Mouse (Mus musculus) heart, embryonic 12.5 days (tissue): ENCODE measurements around the gene Med9. TPM values are rescaled to one million over a fixed set of nuclear protein-coding genes. Genes with fewer than 3 reads are reported as not detected.

Experiments
- ATAC-seq: fragments of 200-750 bp; cut with Nextera tagmentation; 2 replicates; pipeline ENCODE4 v1.8.0; 2017; ENCODE audit warnings: moderate TSS enrichment, moderate library complexity; ENCODE audit not compliant: insufficient number of reproducible peaks, low FRiP score
- H3K27ac ChIP-seq: fragments of 300-500 bp; sonication (generic); 2 replicates; pipeline ENCODE4 v1.5.1; 2016; ENCODE audit warnings: mild to moderate bottlenecking, moderate library complexity; ENCODE audit not compliant: poor library complexity, severe bottlenecking
- H3K27me3 ChIP-seq: fragments of 300-500 bp; sonication (generic); replicated peaks from 2 replicates; pipeline ENCODE4 v1.6.1; 2016; ENCODE audit warnings: mild to moderate bottlenecking, moderate library complexity
- H3K36me3 ChIP-seq: fragments of 300-500 bp; sonication (generic); 2 replicates; pipeline ENCODE4 v1.6.1; 2016; ENCODE audit warnings: mild to moderate bottlenecking, moderate library complexity
- H3K4me1 ChIP-seq: fragments of 300-500 bp; sonication (generic); replicated peaks from 2 replicates; pipeline ENCODE4 v1.6.1; 2016; ENCODE audit warnings: mild to moderate bottlenecking
- H3K4me2 ChIP-seq: fragments of 300-500 bp; sonication (generic); 2 replicates; pipeline ENCODE4 v1.6.1; 2016; ENCODE audit warnings: mild to moderate bottlenecking, moderate library complexity
- H3K4me3 ChIP-seq: fragments of 300-500 bp; sonication (generic); 2 replicates; pipeline ENCODE4 v1.5.1; 2016; ENCODE audit warnings: mild to moderate bottlenecking
- H3K9ac ChIP-seq: fragments of 300-500 bp; sonication (generic); 2 replicates; pipeline ENCODE4 v1.6.1; 2016; ENCODE audit warnings: mild to moderate bottlenecking, moderate library complexity
- H3K9me3 ChIP-seq: fragments of 300-500 bp; sonication (generic); replicated peaks from 2 replicates; pipeline ENCODE4 v1.6.1; 2016; ENCODE audit warnings: mild to moderate bottlenecking, moderate library complexity
- WGBS: fragments of 180-500 bp; shearing (Covaris S2); methylation state at CpG from one replicate; pipeline ENCODE4 v1.1.7; 2016; 5-methylcytosine and 5-hydroxymethylcytosine counted together
- polyA plus RNA-seq: library from polyadenylated mRNA; unstranded; fragments of >200 nt; fragmentation: Nextera tagmentation; extraction: Ambion mirVana; gene quantifications from 2 replicates; pipeline ENCODE4 v1.2.1, GENCODE M21; 2016

The Med9 gene
- polyA plus RNA-seq, 1 experiment from 2014 or later, result 46.5 TPM

DNA sequence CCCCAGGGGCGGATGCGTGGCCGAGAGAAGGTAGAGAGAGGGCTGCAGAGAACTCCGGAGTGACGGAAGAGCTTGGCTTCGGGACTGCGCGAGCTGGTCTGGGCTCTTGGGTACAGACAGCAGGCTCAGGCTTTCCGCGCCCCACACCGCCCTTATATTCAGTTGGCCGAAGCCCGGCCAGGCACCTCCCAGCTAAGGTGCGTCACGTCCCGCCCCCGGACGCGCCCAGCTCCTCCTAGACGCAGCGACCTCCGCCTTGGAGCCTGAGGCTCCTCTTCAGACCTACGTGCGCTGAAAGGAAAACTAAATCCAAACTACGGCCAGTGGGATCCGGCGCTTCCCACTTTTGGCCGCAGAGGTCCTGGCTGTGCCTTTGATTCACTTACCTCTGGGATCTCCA is 16.8 kb downstream of the Med9 start, which contains the start of gene Rasd1:
Rasd1 (minus strand) TSS at position 127 of the 400 bp plus-strand sequence.
- Histone ChIP-seq H3K4me1 (peaks cover 62% of the 10 kb centered on the region), H3K4me2 (peak within 1 kb of the TSS; percentile 97), H3K4me3 (peak within 1 kb of the TSS; percentile 63), H3K27me3 (no peaks in the 10 kb centered on the region), H3K9ac (peak within 1 kb of the TSS; percentile 81), H3K27ac (peak within 1 kb of the TSS; percentile 82), H3K9me3 (no peaks in the 10 kb centered on the region), H3K36me3 (peaks cover 21% of the 10 kb centered on the region)
- WGBS, result under 1% methylated on average over 28 of the region's 28 CpGs
- ATAC-seq, result peak; percentile 83

DNA sequence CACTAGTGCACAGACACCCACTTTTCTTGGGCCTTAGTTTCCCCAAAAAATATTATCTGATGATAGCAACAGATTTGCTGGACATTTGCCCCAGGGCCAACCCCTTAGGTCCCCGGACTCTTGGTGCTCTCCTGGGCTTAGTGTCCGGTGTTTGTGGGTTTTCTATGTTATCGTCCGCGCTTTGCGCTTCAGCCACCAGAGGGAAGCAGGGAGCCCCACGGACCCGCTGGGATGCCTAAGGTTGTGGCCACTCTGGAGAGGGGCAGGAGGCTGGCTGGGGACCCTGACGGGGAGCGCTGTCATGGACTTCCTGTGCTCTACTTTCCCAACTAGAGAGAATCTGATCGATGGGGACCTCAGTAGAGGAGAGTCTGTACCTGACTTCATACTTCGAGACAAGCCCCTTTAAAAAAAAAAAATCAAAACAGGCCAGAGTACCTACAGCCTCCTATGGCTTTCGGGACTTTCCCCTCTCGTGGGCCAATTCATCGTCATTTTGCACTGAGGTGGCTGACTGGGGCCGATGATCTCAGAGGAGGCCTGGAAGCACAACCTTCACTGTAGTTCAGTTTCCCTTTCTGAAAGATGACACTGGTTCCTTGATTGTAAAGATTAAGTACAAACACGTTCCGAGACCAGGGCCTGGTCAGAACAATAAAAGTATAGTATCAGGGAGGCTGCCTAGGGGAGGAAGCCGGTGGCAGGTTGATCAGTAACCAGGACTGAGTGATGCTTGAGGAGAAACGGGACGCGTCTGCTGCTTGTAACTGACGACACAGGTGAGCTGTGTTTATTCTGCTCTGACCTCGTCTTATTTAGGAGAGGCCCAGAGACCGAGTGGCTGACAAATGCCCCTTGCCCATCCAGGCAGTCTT is 17.5 kb downstream of the Med9 start:
- Histone ChIP-seq H3K4me2 (peak overlapping the region; percentile 97), H3K9ac (peak overlapping the region; percentile 81), H3K4me1 (peaks cover 59% of the 10 kb centered on the region), H3K4me3 (peak overlapping the region; percentile 63), H3K36me3 (peaks cover 20% of the 10 kb centered on the region), H3K27me3 (no peaks in the 10 kb centered on the region), H3K27ac (peak overlapping the region; percentile 82), H3K9me3 (no peaks in the 10 kb centered on the region)
- WGBS, result 30% methylated on average over 25 of the region's 25 CpGs
- ATAC-seq, result peak; percentile 69

DNA sequence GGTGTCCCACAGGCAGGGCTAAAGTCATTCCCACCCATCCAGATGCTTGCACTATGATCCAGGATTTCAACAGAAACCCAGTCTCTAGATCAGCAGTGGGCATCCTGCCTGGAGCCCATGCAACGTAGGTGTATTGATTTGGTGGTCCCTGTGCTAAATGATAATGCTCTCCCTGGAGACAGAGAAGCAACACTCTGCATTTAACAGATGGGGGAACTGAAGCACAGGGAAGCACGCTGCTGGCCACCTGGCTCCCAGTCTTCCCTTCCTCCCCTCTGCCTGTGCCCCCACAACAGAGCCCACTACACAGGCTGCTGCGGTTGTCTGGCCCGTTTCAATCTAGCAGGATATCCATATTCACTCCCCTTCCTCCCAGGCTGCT is 18.1 kb downstream of the Med9 start:
- 65% methylated on average over 4 of the region's 4 CpGs for WGBS

DNA sequence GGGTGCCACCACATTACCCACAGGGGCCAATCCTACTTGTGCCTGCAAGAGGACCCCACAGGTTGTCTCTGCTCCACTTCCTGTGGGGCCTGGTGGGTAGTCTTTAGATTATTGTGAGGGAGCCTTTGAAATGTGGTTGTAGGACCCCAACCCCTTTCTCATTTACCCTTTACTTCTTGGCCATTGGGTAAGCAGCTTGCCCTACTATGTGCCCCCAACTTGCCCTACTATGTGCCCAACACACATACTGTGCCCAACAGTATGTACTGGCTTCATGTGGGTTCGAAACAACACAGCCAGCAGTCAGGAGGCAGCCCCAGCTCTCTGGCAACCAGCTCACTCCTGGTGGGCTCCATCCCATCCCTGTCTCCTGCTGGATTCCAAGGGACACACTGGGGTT is 19.8 kb downstream of the Med9 start:
- peaks cover under 1% of the 10 kb centered on the region; the same call in 1 of the 2 replicates for H3K36me3 ChIP-seq
- no peak overlapping the region for H3K4me2 ChIP-seq
- H3K9ac ChIP-seq, result no peak overlapping the region
- no peaks in the 10 kb centered on the region for H3K27me3 ChIP-seq
- H3K27ac ChIP-seq, result no peak overlapping the region
- 68% methylated on average over 1 of the region's 1 CpGs for WGBS
- no peak for ATAC-seq
- H3K9me3 ChIP-seq, result no peaks in the 10 kb centered on the region
- no peak overlapping the region for H3K4me3 ChIP-seq
- H3K4me1 ChIP-seq, result peaks cover 55% of the 10 kb centered on the region

More for the DNA sequence above, 18.1 kb downstream of the Med9 start:
- Histone ChIP-seq H3K4me2 (no peak overlapping the region), H3K9me3 (no peaks in the 10 kb centered on the region), H3K4me3 (no peak overlapping the region), H3K27me3 (no peaks in the 10 kb centered on the region), H3K36me3 (peaks cover 16% of the 10 kb centered on the region), H3K9ac (no peak overlapping the region), H3K27ac (no peak overlapping the region), H3K4me1 (peaks cover 59% of the 10 kb centered on the region)
- no peak for ATAC-seq

DNA sequence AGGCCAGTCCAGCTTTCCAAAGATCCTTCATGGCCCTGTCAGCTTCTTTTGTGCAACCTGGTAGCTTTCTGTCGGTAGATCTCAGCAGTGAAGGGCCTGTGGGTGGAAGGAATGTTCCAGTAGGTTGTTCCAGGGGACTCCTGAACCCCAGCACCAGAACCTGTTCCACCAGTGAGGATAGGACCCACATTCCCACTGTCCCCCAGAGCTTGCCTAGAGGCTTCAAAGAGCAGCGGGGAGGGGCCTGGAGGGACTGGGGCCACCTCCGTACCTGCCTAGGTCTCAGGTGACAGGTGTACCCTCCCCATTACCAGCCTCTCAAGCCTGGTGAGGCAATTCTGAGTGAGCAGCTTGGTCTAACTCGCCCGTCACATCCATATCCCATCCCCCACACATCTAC is 22.8 kb downstream of the Med9 start:
- Histone ChIP-seq H3K27ac (peak overlapping the region; percentile 78; the same call in 1 of the 2 replicates), H3K27me3 (no peaks in the 10 kb centered on the region), H3K4me3 (no peak overlapping the region), H3K9ac (no peak overlapping the region), H3K4me1 (peaks cover 37% of the 10 kb centered on the region), H3K4me2 (no peak overlapping the region), H3K9me3 (no peaks in the 10 kb centered on the region), H3K36me3 (no peaks in the 10 kb centered on the region)
- ATAC-seq, result no peak
- 70% methylated on average over 5 of the region's 5 CpGs for WGBS

DNA sequence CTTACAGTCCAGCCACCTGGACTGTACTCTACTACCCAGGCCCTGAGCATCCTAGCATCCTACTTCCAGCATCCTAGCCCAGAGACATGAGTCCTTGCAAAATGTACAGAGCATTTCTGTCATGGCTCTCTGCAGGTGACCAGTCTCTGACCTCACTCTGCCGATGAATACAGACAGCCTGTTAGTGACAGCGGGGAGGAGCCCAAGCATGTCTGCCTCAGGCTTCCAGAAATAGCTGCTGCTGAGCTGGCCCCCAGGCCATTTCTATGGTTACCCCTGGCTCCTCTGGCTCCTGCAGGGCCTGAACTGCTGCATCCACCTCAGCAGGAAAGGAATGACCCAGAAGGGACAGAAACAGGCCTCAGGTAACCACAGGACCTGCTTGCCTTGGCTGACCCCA is 23.7 kb downstream of the Med9 start:
- H3K9me3 ChIP-seq, result no peaks in the 10 kb centered on the region
- peak; percentile 66; the same call in 1 of the 2 replicates for ATAC-seq
- H3K36me3 ChIP-seq, result no peaks in the 10 kb centered on the region
- 35% methylated on average over 2 of the region's 2 CpGs for WGBS
- no peak overlapping the region for H3K4me2 ChIP-seq
- H3K9ac ChIP-seq, result 0 out of 2 replicates have a peak overlapping the region, but pooled peaks have one; percentile 17
- H3K27ac ChIP-seq, result peak overlapping the region; percentile 78
- no peak overlapping the region for H3K4me3 ChIP-seq
- H3K27me3 ChIP-seq, result no peaks in the 10 kb centered on the region
- H3K4me1 ChIP-seq, result peaks cover 28% of the 10 kb centered on the region

DNA sequence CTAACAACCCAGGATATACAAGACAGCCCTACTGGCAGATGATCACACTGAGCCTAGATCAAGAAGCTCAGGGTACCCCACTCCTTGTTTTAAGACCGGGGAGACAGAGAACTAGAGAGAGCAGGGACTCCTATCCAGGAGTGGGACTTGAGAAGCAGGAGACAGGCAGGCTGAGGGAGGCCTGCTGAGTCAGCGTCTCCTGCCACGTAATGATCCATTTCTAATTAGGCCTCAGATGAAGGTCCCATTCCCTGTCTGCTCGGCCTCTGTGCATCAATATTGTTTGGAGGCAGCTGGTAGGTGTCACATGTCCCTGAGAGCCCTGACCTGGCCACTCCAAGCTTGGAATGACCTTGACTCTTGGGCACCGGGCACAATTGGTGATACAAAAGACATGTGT is 25.4 kb downstream of the Med9 start:
- no peak for ATAC-seq
- Histone ChIP-seq H3K27me3 (no peaks in the 10 kb centered on the region), H3K4me1 (peaks cover 28% of the 10 kb centered on the region), H3K27ac (no peak overlapping the region), H3K9ac (no peak overlapping the region), H3K4me3 (no peak overlapping the region), H3K36me3 (no peaks in the 10 kb centered on the region), H3K9me3 (no peaks in the 10 kb centered on the region), H3K4me2 (no peak overlapping the region)
- WGBS, result 80% methylated on average over 5 of the region's 5 CpGs

DNA sequence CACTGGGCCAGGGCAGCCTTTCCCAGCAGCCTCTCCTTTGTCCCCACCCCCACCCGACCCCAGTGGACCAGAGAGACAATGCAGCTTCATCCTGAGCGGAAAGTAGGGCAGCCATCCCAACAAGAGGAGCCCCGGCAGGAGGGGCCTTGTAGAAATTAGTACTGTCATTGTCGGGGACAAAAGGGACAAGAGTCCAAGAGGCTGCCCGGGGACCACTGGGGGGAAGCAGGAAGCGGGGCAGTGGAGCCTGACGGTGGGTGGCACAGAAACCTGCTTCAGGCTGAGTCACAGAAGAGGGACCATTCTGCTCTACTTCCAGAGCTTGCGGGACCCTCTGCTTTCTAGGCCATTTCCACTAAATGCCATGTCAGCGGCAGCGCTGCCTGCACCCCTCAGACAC is 27.2 kb downstream of the Med9 start:
- Histone ChIP-seq H3K4me1 (peaks cover 28% of the 10 kb centered on the region), H3K9me3 (no peaks in the 10 kb centered on the region), H3K9ac (no peak overlapping the region), H3K27me3 (no peaks in the 10 kb centered on the region), H3K4me3 (no peak overlapping the region), H3K36me3 (no peaks in the 10 kb centered on the region), H3K4me2 (no peak overlapping the region), H3K27ac (no peak overlapping the region)
- 60% methylated on average over 10 of the region's 10 CpGs for WGBS
- no peak for ATAC-seq

DNA sequence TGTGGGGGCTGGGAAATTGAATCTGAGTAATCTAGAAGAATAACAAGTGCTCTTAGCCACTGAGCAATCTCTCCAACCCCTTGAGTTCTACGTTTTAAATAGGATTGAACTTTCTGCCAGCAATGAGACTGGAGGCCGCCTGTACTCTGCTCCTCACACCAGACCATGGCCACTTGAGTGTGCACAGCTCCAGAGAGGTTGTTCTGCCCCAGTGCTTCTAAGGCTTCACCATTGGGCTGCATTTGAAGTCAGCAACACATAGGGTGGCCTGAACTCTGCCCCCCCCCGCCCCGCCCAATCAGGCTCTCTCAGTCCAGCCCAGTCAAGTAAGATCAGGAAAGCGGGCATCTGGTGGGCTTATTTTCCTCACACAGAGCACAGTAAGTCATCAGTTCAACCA is 29.8 kb downstream of the Med9 start:
- Histone ChIP-seq H3K36me3 (no peaks in the 10 kb centered on the region), H3K9me3 (no peaks in the 10 kb centered on the region), H3K4me3 (no peak overlapping the region), H3K9ac (no peak overlapping the region), H3K27ac (no peak overlapping the region), H3K4me2 (no peak overlapping the region), H3K27me3 (no peaks in the 10 kb centered on the region), H3K4me1 (peaks cover 6% of the 10 kb centered on the region; the same call in 1 of the 2 replicates)
- 81% methylated on average over 5 of the region's 5 CpGs for WGBS
- no peak for ATAC-seq

DNA sequence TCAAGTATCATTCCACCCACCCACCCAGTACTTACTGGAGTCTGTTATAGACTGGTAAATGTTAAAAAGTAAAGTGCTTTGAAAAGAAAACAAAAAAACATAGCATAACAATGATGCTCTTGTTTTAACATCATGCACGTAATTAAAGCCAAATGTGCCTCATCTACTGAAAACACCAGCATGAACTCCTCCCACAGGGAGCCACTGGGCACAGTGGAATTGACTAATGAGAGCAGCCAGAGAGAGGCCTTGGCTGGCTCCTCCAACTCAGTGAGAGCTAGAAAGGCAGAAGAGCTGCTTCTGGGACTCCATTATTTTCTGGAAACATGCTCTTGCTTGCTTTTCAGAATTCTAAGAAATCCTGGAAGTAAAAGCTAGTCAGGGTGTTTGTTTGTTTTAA is 41.4 kb downstream of the Med9 start:
- H3K27ac ChIP-seq, result no peak overlapping the region
- H3K27me3 ChIP-seq, result no peaks in the 10 kb centered on the region
- H3K4me3 ChIP-seq, result no peak overlapping the region
- ATAC-seq, result no peak
- WGBS, result 72% methylated on average over 1 of the region's 1 CpGs
- H3K4me2 ChIP-seq, result no peak overlapping the region
- no peak overlapping the region for H3K9ac ChIP-seq
- H3K4me1 ChIP-seq, result peaks cover 22% of the 10 kb centered on the region
- H3K36me3 ChIP-seq, result no peaks in the 10 kb centered on the region
- H3K9me3 ChIP-seq, result peaks cover 8% of the 10 kb centered on the region; the same call in 1 of the 2 replicates

DNA sequence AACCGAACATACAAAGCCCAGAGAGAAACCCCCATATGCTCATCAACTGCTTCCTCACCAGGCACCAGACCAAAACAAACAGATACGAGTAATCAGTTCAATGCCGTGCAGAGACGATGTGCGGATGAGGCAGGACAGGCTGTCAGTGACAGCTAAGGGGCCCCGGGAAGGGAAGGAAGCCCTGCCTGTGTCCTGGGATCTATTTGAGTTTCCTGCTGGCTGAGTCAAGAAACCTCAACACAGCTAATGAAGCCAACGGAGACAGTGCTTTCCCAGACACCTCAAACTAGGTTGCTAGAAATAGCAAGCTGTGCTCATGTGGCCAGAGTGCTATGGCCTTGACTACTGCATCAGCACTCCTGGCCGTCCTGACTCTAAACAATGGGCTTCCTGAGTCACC is 43.4 kb downstream of the Med9 start:
- H3K9ac ChIP-seq, result no peak overlapping the region
- H3K4me1 ChIP-seq, result peaks cover 28% of the 10 kb centered on the region
- H3K4me3 ChIP-seq, result no peak overlapping the region
- 25% methylated on average over 8 of the region's 8 CpGs for WGBS
- no peak overlapping the region for H3K4me2 ChIP-seq
- no peaks in the 10 kb centered on the region for H3K27me3 ChIP-seq
- H3K9me3 ChIP-seq, result peaks cover 8% of the 10 kb centered on the region; the same call in 1 of the 2 replicates
- H3K36me3 ChIP-seq, result no peaks in the 10 kb centered on the region
- peak overlapping the region; percentile 77 for H3K27ac ChIP-seq
- ATAC-seq, result peak; percentile 53; the same call in 1 of the 2 replicates
